Mouse (Mus musculus) myocyte (in vitro differentiated cells): ENCODE measurements at regions not wholly inside any gene's neighbourhood (a gene's known extent, or its start where the extent isn't known, plus 50 kb on each side); places are given as distances from the start of the nearest gene placed in this dataset.

Experiments used
- CEBPB ChIP-seq: IDR thresholded peaks from 2 replicates; pipeline ENCODE4 v1.6.1; 2011; ENCODE audit warnings: mild to moderate bottlenecking, moderate library complexity; ENCODE audit not compliant: poor library complexity, insufficient read depth, severe bottlenecking
- E2F4 ChIP-seq: IDR thresholded peaks from one replicate; pipeline ENCODE4 v1.6.1; 2011; ENCODE audit warnings: mild to moderate bottlenecking, control low read depth, moderate library complexity; ENCODE audit not compliant: insufficient read depth
- MAX ChIP-seq: IDR thresholded peaks from one replicate; pipeline ENCODE4 v1.6.1; 2011; ENCODE audit warnings: low read depth, mild to moderate bottlenecking, control low read depth
- MYOD1 ChIP-seq, 3 experiments: IDR thresholded peaks; one replicate each; pipeline ENCODE4 v1.6.1; 2011; ENCODE audit warnings: control low read depth in 2 of 3, low read depth in 2 of 3, mild to moderate bottlenecking in 2 of 3, moderate library complexity in 1 of 3; ENCODE audit not compliant: insufficient read length in 2 of 3, control insufficient read depth in 1 of 3
- POLR2A ChIP-seq: IDR thresholded peaks from one replicate; pipeline ENCODE4 v1.6.1; 2011; ENCODE audit warnings: low read depth, mild to moderate bottlenecking, control low read depth, moderate library complexity; ENCODE audit not compliant: insufficient read length
- POLR2AphosphoS2 ChIP-seq: IDR thresholded peaks from one replicate; pipeline ENCODE4 v1.6.1; 2011; ENCODE audit warnings: low read depth, control low read depth; ENCODE audit not compliant: insufficient read length
- SRF ChIP-seq: IDR thresholded peaks from one replicate; pipeline ENCODE4 v1.6.1; 2011; ENCODE audit warnings: low read depth; ENCODE audit not compliant: control insufficient read depth, insufficient read length
- USF1 ChIP-seq: IDR thresholded peaks from one replicate; pipeline ENCODE4 v1.6.1; 2011; ENCODE audit warnings: low read depth, mild to moderate bottlenecking, control low read depth, moderate library complexity

GRCm38 (mm10) chr15:36669748-36670147 lies 337.8 kb downstream of the Zfp706 start:
- no peak for TF ChIP-seq POLR2A
- no peak for TF ChIP-seq USF1
- no peak for TF ChIP-seq CEBPB
- no peak for TF ChIP-seq MAX
- TF ChIP-seq E2F4 = no peak
- TF ChIP-seq POLR2AphosphoS2 = no peak
- no peak for TF ChIP-seq MYOD1 (IDR thresholded peaks at IDR 0.05; ENCODE audit: control insufficient read depth in 1 of 3, insufficient read length in 2 of 3, low read depth in 2 of 3)
- no peak for TF ChIP-seq SRF
